Mouse (Mus musculus): ENCODE results near the gene March1. TPM values are rescaled to one million over a fixed set of nuclear protein-coding genes. Genes with fewer than 3 reads are reported as not detected.

March1 gene
- polyA plus RNA-seq, 1 experiment from 2014 or later = 0.45 TPM

DNA sequence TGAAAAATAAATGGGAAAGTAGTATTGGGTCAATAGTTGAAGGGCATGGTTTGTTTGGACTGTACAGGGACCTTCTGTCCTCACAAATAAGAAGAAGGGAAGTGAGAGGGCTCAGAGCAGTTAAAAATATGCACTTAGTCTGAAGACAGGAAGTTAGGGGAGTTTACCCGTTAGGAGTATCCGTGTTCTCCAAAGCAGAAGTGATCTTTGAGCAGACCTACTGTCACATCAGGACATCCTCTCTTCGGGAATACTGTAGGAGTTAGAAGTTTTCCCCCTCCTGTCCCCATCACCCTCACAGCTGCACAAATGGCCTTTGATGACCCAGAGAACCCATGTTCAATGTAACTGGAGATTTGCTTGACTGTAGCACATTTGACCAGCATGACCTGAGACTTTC lies 820.2 kb downstream of the March1 start:
- no peak overlapping the region for H3K27ac ChIP-seq
- H3K27me3 ChIP-seq = no peaks in the 10 kb centered on the region

GRCm38 (mm10) chr8:66438468-66438867 lies 820.8 kb downstream of the March1 start:
- H3K4me3 ChIP-seq (replicated peaks) = no peak overlapping the region
- H3K4me2 ChIP-seq = no peak overlapping the region
- H3K36me3 ChIP-seq = no peaks in the 10 kb centered on the region
- no peak overlapping the region for H3K9ac ChIP-seq
- H3K9me3 ChIP-seq (replicated peaks) = no peaks in the 10 kb centered on the region
- WGBS (ENCODE audit: insufficient replicate concordance) = 60% methylated on average over 4 of the region's 4 CpGs
- H3K27me3 ChIP-seq = no peaks in the 10 kb centered on the region
- no peak for ATAC-seq (ENCODE audit: low read depth)
- no peak for DNase-seq
- H3K4me1 ChIP-seq (replicated peaks) = 0 out of 2 replicates have a peak, but pooled peaks cover 3% of the 10 kb centered on the region
- no peak overlapping the region for H3K27ac ChIP-seq

More for the DNA sequence above, 820.2 kb downstream of the March1 start:
- H3K4me3 ChIP-seq (replicated peaks) = no peak overlapping the region
- H3K4me1 ChIP-seq (replicated peaks) = 0 out of 2 replicates have a peak, but pooled peaks cover 3% of the 10 kb centered on the region
- H3K9me3 ChIP-seq (replicated peaks) = no peaks in the 10 kb centered on the region
- no peak for DNase-seq
- H3K36me3 ChIP-seq = no peaks in the 10 kb centered on the region
- 19% methylated on average over 3 of the region's 3 CpGs for WGBS (ENCODE audit: insufficient replicate concordance)
- no peak overlapping the region for H3K4me2 ChIP-seq
- ATAC-seq (ENCODE audit: low read depth) = no peak
- no peak overlapping the region for H3K9ac ChIP-seq

DNA sequence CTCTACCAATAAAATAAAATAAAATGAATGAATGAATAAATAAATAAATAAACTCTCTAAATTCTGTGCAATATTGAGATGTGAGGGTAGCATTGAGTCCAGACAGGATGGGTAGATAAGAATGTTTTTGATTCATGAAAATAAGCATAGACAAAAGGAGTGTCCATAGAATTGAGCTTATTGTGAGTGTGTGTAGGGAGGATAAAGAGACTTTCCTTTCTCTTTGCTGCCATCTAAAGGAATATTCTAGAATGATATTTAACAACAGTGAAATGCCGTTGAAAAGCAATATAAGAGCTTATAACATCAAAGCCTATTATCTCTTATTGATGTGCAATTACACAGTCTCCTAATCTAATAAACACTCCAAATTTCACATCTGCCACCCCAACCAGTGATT lies 823.4 kb downstream of the March1 start:
- ATAC-seq (ENCODE audit: low read depth) = no peak
- no peak overlapping the region for H3K9ac ChIP-seq
- H3K4me1 ChIP-seq (replicated peaks) = 0 out of 2 replicates have a peak, but pooled peaks cover 3% of the 10 kb centered on the region
- no peak overlapping the region for H3K4me3 ChIP-seq (replicated peaks)
- 31% methylated on average over 1 of the region's 1 CpGs for WGBS (ENCODE audit: insufficient replicate concordance)
- H3K36me3 ChIP-seq = no peaks in the 10 kb centered on the region
- no peaks in the 10 kb centered on the region for H3K9me3 ChIP-seq (replicated peaks)
- no peak overlapping the region for H3K4me2 ChIP-seq
- DNase-seq = no peak
- no peaks in the 10 kb centered on the region for H3K27me3 ChIP-seq
- H3K27ac ChIP-seq = no peak overlapping the region

GRCm38 (mm10) chr8:66442778-66443177 lies 825.1 kb downstream of the March1 start:
- Histone ChIP-seq H3K27me3 (no peaks in the 10 kb centered on the region), H3K27ac (no peak overlapping the region), H3K4me3 (replicated peaks) (no peak overlapping the region), H3K36me3 (no peaks in the 10 kb centered on the region), H3K9ac (no peak overlapping the region), H3K4me2 (no peak overlapping the region), H3K9me3 (replicated peaks) (no peaks in the 10 kb centered on the region), H3K4me1 (replicated peaks) (0 out of 2 replicates have a peak, but pooled peaks cover 3% of the 10 kb centered on the region)
- no peak for DNase-seq
- WGBS (ENCODE audit: insufficient replicate concordance) = 33% methylated on average over 1 of the region's 1 CpGs
- no peak for ATAC-seq (ENCODE audit: low read depth)

GRCm38 (mm10) chr8:66444141-66444540 lies 826.4 kb downstream of the March1 start:
- Histone ChIP-seq H3K27ac (no peak overlapping the region), H3K4me1 (replicated peaks) (no peaks in the 10 kb centered on the region), H3K36me3 (no peaks in the 10 kb centered on the region), H3K9me3 (replicated peaks) (no peaks in the 10 kb centered on the region), H3K27me3 (no peaks in the 10 kb centered on the region), H3K4me2 (no peak overlapping the region), H3K9ac (no peak overlapping the region), H3K4me3 (replicated peaks) (no peak overlapping the region)
- 45% methylated on average over 5 of the region's 5 CpGs for WGBS (ENCODE audit: insufficient replicate concordance)
- ATAC-seq (ENCODE audit: low read depth) = no peak
- DNase-seq = no peak

GRCm38 (mm10) chr8:66445351-66445750 lies 827.7 kb downstream of the March1 start:
- Histone ChIP-seq H3K9me3 (replicated peaks) (no peaks in the 10 kb centered on the region), H3K27ac (no peak overlapping the region), H3K4me1 (replicated peaks) (no peaks in the 10 kb centered on the region), H3K27me3 (no peaks in the 10 kb centered on the region), H3K36me3 (no peaks in the 10 kb centered on the region), H3K4me3 (replicated peaks) (no peak overlapping the region), H3K4me2 (no peak overlapping the region), H3K9ac (no peak overlapping the region)
- ATAC-seq (ENCODE audit: low read depth) (no peak), DNase-seq (no peak)
- WGBS (ENCODE audit: insufficient replicate concordance) = 38% methylated on average over 3 of the region's 3 CpGs

GRCm38 (mm10) chr8:66450691-66451090 lies 833.0 kb downstream of the March1 start:
- H3K27ac ChIP-seq = no peak overlapping the region
- 20% methylated on average over 5 of the region's 5 CpGs for WGBS (ENCODE audit: insufficient replicate concordance)
- DNase-seq = no peak
- H3K4me1 ChIP-seq (replicated peaks) = no peaks in the 10 kb centered on the region
- no peaks in the 10 kb centered on the region for H3K9me3 ChIP-seq (replicated peaks)
- H3K4me3 ChIP-seq (replicated peaks) = no peak overlapping the region
- no peak overlapping the region for H3K9ac ChIP-seq
- no peak overlapping the region for H3K4me2 ChIP-seq
- H3K36me3 ChIP-seq = no peaks in the 10 kb centered on the region
- H3K27me3 ChIP-seq = no peaks in the 10 kb centered on the region
- ATAC-seq (ENCODE audit: low read depth) = no peak

- Histone ChIP-seq H3K36me3 (no peaks in the 10 kb centered on the region), H3K27ac (no peak overlapping the region), H3K9ac (no peak overlapping the region), H3K4me3 (replicated peaks) (no peak overlapping the region), H3K9me3 (replicated peaks) (no peaks in the 10 kb centered on the region), H3K4me1 (replicated peaks) (no peaks in the 10 kb centered on the region), H3K27me3 (no peaks in the 10 kb centered on the region), H3K4me2 (no peak overlapping the region)
- ATAC-seq (ENCODE audit: low read depth) (no peak), DNase-seq (no peak)
Observed at GRCm38 (mm10) chr8:66457057-66457456, 839.4 kb downstream of the March1 start.

DNA sequence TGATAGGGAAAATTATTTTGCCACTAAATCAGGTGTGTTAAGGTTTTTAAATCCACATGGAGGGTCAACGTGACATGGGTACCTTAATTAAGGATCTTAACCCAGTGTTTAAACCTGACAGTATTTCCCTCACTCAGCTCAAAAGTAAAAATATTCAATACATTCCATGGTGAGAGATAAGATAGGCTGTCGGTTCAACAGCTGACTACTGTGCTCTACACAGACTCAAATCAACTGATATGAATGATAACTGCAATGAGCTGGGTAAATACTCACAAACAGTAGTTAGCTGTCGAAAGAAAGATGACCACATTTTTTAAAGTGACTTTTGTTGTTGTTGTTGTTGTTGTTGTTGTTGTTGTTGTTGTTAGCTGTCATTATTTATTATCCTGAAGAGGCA lies 852.1 kb downstream of the March1 start:
- DNase-seq = no peak
- Histone ChIP-seq H3K27me3 (no peaks in the 10 kb centered on the region), H3K9ac (no peak overlapping the region), H3K36me3 (no peaks in the 10 kb centered on the region), H3K4me3 (replicated peaks) (no peak overlapping the region), H3K27ac (no peak overlapping the region), H3K9me3 (replicated peaks) (no peaks in the 10 kb centered on the region), H3K4me2 (no peak overlapping the region), H3K4me1 (replicated peaks) (no peaks in the 10 kb centered on the region)
- no peak for ATAC-seq (ENCODE audit: low read depth)
- WGBS (ENCODE audit: insufficient replicate concordance) = 45% methylated on average over 3 of the region's 3 CpGs

DNA sequence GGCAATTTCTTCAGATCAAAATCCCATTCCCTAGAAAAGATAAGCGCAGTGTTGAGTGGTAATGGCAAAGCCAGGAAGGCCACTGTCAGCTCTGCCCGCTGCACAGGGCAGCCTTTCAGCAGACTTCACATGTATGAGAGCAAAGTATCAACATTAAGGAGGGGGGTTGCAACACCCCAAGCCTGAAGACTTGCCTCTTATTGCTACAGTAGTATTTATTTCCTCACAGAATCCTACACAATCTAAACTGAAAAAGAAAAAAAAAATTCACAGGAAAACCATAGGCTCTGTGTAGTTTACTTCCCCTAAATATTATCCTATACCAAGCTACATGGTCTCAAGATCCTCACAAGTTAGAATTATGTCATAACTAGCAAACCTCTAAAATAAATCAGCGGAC lies 859.2 kb downstream of the March1 start:
- peaks cover 57% of the 10 kb centered on the region for H3K36me3 ChIP-seq
- H3K4me3 ChIP-seq (replicated peaks) = no peak overlapping the region
- no peak for DNase-seq
- no peak for ATAC-seq (ENCODE audit: low read depth)
- no peak overlapping the region for H3K9ac ChIP-seq
- no peaks in the 10 kb centered on the region for H3K27me3 ChIP-seq
- H3K9me3 ChIP-seq (replicated peaks) = no peaks in the 10 kb centered on the region
- WGBS (ENCODE audit: insufficient replicate concordance) = 89% methylated on average over 3 of the region's 3 CpGs
- no peaks in the 10 kb centered on the region for H3K4me1 ChIP-seq (replicated peaks)
- no peak overlapping the region for H3K27ac ChIP-seq
- no peak overlapping the region for H3K4me2 ChIP-seq

- DNase-seq (peak; percentile 67), ATAC-seq (ENCODE audit: low read depth) (peak; percentile 88)
- peak within 1 kb of the TSS; percentile 43; the same call in 1 of the 2 replicates for H3K27ac ChIP-seq
- H3K9me3 ChIP-seq (replicated peaks) = no peaks in the 10 kb centered on the region
- peak within 1 kb of the TSS; percentile 84 for H3K9ac ChIP-seq
- H3K4me1 ChIP-seq (replicated peaks) = peaks cover 11% of the 10 kb centered on the region
- H3K4me3 ChIP-seq (replicated peaks) = peak within 1 kb of the TSS; percentile 89
- H3K4me2 ChIP-seq = peak within 1 kb of the TSS; percentile 74
- peaks cover 26% of the 10 kb centered on the region for H3K36me3 ChIP-seq
- under 1% methylated on average over 35 of the region's 45 CpGs for WGBS (ENCODE audit: insufficient replicate concordance)
- no peaks in the 10 kb centered on the region for H3K27me3 ChIP-seq
Observed at GRCm38 (mm10) chr8:66486084-66486763, 868.5 kb downstream of the March1 start, which contains the start of gene Tma16. Tma16 (minus strand) TSS chr8:66486530.

DNA sequence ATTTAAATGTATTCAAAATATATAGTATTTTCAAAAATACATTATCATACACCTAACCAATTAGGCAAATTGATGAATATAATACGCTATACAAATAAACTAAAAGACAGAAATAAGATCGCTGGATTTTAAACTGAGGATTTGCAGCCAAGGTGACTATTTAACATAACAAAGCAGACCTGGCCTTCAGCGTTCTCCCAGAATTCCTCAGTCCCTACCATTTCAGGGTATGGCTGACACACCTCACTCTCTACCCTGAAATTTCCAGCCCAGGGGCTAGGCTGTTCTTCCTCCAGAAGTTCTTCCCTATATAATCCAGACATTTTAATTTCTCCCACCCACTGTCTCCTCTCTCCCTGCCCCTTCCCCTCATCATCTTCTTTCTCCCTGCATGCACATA lies 870.9 kb downstream of the March1 start:
- Histone ChIP-seq H3K4me1 (replicated peaks) (peaks cover 11% of the 10 kb centered on the region), H3K4me2 (no peak overlapping the region), H3K4me3 (replicated peaks) (no peak overlapping the region), H3K9ac (no peak overlapping the region), H3K27ac (no peak overlapping the region), H3K36me3 (0 out of 2 replicates have a peak, but pooled peaks cover 5% of the 10 kb centered on the region), H3K27me3 (no peaks in the 10 kb centered on the region), H3K9me3 (replicated peaks) (no peaks in the 10 kb centered on the region)
- no peak for ATAC-seq (ENCODE audit: low read depth)
- 46% methylated on average over 3 of the region's 3 CpGs for WGBS (ENCODE audit: insufficient replicate concordance)
- DNase-seq = no peak

Measured in liver, embryonic 13.5 days (tissue).